Mouse (Mus musculus): ENCODE measurements around the gene Pno1. TPM values are rescaled to one million over a fixed set of nuclear protein-coding genes. Genes with fewer than 3 reads are reported as not detected.

Gene Pno1
- 1.3 and 1.4 TPM in 2 replicates for polyA plus RNA-seq (2012; rRNA removed; ENCODE audit: low replicate concordance)

DNA sequence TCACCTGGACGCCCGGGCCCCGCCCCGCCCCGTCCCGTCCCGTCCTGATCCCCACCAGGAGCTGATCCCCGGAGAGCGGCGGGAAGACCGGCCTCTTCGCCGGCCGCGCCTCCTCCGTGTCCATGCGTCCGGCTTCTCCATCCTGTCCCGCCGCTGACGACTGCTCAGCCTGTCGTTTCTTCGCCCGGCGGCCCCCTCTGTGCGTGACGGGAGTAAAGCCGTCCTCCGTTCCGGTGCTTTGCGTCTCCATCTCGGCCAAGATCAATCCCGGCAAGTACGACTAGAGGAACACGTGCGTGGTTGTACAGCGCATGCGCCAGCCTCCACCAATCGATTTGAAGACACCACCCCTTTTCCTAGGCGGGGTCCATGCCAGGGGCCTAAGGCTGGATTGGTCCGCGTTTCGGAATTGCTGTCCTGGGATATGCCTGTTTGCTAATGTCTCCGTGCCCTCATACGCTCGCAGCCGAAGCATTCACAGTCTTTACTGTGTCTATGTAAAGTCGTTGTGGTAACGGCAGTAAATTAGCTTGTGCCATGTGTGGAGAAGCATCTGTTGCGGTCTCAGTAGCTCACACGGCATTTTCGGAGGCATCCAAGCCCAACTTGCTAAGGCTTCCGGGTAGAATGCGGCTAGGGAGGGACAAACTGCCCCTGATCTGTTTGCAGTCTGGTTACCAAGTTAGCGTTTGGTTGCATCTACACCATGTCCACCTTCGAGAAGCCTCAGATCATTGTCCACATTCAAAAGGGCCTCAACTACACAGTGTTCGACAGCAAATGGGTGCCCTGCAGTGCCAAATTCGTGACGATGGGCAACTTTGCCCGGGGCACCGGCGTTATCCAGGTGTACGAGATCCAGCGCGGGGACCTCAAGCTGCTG is at the start of gene Pno1:
TSS of gene Pno1 (minus strand) at position 311 of the 883 bp plus-strand sequence.

GRCm38 (mm10) chr11:17257443-17257842 is 46.1 kb upstream of the Pno1 start, which contains the start of gene C1d:
Gene C1d, plus strand, starts transcription at chr11:17257579.

GRCm38 (mm10) chr11:17181807-17182206 is 29.6 kb downstream of the Pno1 start, which contains the start of gene Wdr92:
Gene Wdr92, plus strand, starts transcription at chr11:17182107.

DNA sequence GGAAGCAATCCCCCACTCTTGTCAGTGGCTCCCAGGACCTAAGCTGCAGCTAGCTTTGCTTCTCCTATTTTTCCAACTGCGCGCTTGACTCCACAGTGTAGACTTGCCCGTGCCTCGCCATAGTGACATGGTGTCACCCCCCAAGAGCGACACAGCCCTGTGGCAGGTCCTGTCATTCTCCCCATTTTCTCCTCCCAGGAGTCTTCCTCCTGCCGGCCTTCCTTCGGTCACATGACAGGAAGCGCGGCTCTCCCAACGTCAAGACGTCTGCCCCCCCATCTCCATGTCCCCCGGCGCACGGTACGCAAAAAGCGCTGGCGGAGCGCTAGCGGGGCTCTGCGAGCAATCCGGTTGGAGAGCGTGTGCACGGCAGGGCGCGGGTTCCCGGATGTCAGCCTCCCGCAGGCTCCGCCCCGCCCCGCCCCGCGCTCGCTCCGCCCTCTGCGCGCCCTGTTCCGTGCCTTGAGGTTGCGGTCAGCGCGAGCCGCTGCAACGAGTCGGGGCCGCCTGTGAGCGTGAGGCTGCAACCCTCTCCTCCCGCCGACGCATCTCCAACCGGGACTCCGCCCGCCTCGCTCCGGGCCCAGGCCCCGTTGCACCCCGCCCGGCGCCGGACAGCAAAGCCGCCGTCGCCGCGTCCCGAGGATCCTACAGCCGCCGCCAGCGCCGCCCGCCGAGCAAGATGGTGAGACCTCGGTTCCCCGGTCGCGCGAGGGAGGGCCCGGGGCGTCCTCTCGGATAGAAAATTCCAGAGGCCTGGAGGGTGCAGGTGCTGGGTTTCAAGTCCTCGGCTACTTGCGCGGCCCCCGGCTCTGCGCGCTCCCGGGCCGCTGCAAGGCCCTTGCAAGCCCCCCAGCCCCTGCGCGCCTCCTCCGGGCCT is 52.3 kb downstream of the Pno1 start, which contains the start of gene Ppp3r1:
TSS of gene Ppp3r1 (plus strand) at position 406 of the 880 bp plus-strand sequence.

Other genes starting within 250 kb of the Pno1 start
- gene Cnrip1, start 160.0 kb downstream of the Pno1 start, polyA plus RNA-seq (2012; rRNA removed; ENCODE audit: low replicate concordance), result 2.3 and 3.2 TPM in 2 replicates
- gene Plek, start 159.2 kb downstream of the Pno1 start, polyA plus RNA-seq (2012; rRNA removed; ENCODE audit: low replicate concordance), result 0.09 TPM in 1 of 2 replicates, not detected in the other
- gene Ppp3r1, start 52.3 kb downstream of the Pno1 start, polyA plus RNA-seq (2012; rRNA removed; ENCODE audit: low replicate concordance), result 75.6 and 87.8 TPM in 2 replicates
- gene Wdr92, start 29.5 kb downstream of the Pno1 start, polyA plus RNA-seq (2012; rRNA removed; ENCODE audit: low replicate concordance), result 3.0 and 3.5 TPM in 2 replicates
- gene C1d, start 46.0 kb upstream of the Pno1 start, polyA plus RNA-seq (2012; rRNA removed; ENCODE audit: low replicate concordance), result 3.3 and 6.0 TPM in 2 replicates

Data from duodenum, adult 2 months (tissue).